Mouse (Mus musculus) large intestine, adult 2 months (tissue): ENCODE measurements around the gene Tssc4. TPM values are rescaled to one million over a fixed set of nuclear protein-coding genes. Genes with fewer than 3 reads are reported as not detected.
A peak's percentile ranks its signal among the peaks of the same experiment; 100 is the strongest.

Experiments used
- DNase-seq: peaks from one replicate; pipeline ENCODE4 v3.0.0-alpha.2; 2012; ENCODE audit warnings: low read depth, low spot score
- WGBS: fragments of 180-500 bp; shearing (Covaris S2); methylation state at CpG from one replicate; pipeline ENCODE4 v1.1.7; 2018; 5-methylcytosine and 5-hydroxymethylcytosine counted together
- polyA plus RNA-seq: library from polyadenylated mRNA; depleted of rRNA; stranded (reverse); fragments of >200 nt; gene quantifications from 2 replicates; pipeline ENCODE4 v1.2.3, GENCODE M21; 2012

Gene Tssc4
- polyA plus RNA-seq, 1 experiment: 72.9 TPM

DNA sequence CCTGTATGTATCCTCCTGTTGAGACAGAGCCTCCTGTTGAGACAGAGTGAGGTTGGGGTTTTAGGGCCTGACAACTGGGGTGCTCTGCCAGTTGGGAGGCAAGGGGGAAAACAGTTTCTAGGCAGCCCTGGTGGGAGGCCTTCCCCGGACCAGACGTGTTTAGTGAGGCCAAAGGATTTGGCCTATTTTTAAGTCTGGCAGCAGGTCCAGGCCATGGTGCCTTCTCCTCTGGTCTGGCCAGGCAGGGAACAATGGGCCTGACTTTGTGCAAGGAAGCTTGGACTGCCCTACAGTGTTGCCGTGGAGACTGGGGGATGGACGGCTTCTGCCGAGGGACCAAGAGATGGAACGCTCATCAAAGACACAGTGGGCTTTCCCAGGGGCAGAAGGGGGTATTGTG lies 4.8 kb upstream of the Tssc4 start:
- 74% methylated on average over 6 of the region's 6 CpGs for WGBS
- no peak for DNase-seq

DNA sequence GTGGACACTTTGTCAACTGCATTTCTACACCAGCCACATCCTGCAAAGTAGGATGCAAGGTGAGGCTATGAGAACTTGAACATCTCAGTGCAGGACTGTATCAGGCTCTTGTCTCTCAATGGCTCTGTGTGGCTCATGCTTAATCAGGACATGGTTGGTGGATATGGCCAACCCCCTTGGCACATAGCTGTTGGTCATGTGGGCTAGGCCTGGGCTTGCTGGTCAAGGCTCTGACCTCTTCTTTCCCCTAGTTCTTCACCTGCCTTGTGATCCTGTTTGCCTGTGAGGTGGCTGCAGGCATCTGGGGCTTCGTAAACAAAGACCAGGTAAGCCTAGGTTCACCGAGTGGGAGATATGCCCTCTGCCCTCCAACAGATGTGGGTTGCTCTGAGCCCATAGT lies 3.4 kb upstream of the Tssc4 start:
- no peak for DNase-seq

GRCm38 (mm10) chr7:143067469-143067868 lies 1.6 kb upstream of the Tssc4 start:
- DNase-seq: no peak
- WGBS: 70% methylated on average over 2 of the region's 2 CpGs

More for the DNA sequence above, 3.4 kb upstream of the Tssc4 start:
- 91% methylated on average over 2 of the region's 2 CpGs for WGBS

- WGBS: 76% methylated on average over 3 of the region's 3 CpGs
- DNase-seq: no peak
Observed at GRCm38 (mm10) chr7:143067897-143068296, 1.2 kb upstream of the Tssc4 start.

GRCm38 (mm10) chr7:143068316-143068881 lies 650 bp upstream of the Tssc4 start:
- DNase-seq: no peak
- 52% methylated on average over 13 of the region's 13 CpGs for WGBS

- 5% methylated on average over 30 of the region's 30 CpGs for WGBS
- DNase-seq: no peak
Observed at GRCm38 (mm10) chr7:143069751-143070400, 827 bp downstream of the Tssc4 start.

- 86% methylated on average over 10 of the region's 10 CpGs for WGBS
- no peak for DNase-seq
Observed at GRCm38 (mm10) chr7:143070506-143071070, 1.5 kb downstream of the Tssc4 start.

GRCm38 (mm10) chr7:143072605-143073004 lies 3.6 kb downstream of the Tssc4 start:
- 89% methylated on average over 5 of the region's 5 CpGs for WGBS
- no peak for DNase-seq

DNA sequence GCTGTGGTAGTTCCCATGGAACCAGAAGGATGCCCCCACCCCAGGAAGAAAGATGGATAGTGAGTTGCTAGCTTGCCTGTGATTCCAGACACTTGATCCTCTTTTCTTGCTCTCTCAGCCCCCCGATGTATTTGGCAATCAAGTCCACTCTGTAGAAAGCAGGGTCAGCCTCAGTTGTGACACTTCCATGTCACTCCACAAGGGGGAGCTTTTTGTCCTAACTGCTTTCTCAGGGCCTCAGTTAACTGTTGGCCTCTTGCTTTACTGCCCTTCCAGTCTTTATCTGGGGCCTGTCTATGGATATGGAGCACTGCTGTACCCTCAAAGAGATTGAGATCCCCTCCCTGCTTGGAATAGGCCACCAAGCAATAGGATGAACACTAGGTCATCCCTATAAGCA lies 4.0 kb downstream of the Tssc4 start:
- DNase-seq: no peak
- WGBS: 71% methylated on average over 1 of the region's 1 CpGs

DNA sequence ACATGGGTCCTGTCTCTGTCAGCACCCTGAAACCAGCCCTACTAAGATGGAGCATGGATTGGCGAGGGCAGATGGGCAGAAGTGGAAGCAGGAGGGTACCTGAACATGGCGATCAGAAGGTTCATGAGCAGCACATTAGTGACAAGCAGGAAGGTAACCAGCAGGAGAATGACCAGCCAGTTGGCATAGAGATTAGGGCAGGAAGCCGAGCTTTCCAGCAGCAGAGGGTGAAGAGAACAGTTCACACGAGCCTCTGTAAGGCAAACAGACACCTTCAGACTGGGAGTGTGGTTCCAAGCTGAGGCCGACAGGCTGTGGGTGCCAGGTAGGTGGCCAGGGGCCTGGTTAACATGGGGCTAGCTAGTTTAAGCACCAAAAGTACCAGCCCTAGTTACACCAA lies 6.3 kb downstream of the Tssc4 start:
- no peak for DNase-seq
- 77% methylated on average over 5 of the region's 5 CpGs for WGBS

DNA sequence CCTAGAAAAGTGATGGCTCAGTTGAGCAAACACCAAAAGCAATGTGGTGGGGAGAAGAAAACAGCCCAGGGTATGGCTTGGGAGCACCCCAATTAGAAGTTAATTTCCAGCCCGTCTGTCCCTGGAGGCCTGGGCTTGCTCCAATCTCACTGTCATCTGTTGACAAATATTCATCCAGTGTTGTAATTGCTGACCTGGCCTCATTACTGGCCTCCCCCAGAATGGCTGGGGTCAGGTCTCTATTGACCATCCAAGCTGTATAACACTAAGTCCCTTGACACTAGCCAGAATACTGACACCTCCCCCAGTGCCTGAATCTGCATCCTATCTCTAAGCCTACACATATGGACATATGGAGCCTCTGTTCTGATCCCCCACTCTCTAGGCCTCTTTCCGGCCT lies 8.3 kb downstream of the Tssc4 start:
- DNase-seq: no peak
- WGBS: 92% methylated on average over 2 of the region's 2 CpGs

DNA sequence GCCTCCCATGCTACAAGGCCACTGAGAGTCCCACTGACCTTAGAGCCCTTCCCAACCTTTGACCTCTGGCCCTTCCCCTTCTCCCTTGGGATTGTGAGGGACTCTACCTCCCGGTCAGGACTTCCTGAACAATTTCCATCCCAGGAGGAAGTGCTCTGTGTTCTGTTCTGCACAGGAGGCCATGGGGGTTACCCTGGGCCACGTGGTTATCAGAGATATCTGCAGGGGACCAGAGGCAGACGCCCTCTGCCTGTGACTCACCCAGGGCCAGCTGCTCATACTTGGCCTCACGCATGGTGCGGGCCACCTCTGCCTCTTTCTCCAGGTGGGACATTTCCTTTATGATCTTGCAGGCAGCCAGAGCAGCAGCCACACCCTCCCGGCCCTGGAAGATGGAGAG lies 13.0 kb downstream of the Tssc4 start:
- DNase-seq: no peak
- WGBS: 45% methylated on average over 6 of the region's 6 CpGs

GRCm38 (mm10) chr7:143083708-143084107 lies 14.7 kb downstream of the Tssc4 start:
- 86% methylated on average over 2 of the region's 2 CpGs for WGBS
- no peak for DNase-seq

GRCm38 (mm10) chr7:143086366-143086765 lies 17.3 kb downstream of the Tssc4 start:
- no peak for DNase-seq
- WGBS: 57% methylated on average over 2 of the region's 2 CpGs

DNA sequence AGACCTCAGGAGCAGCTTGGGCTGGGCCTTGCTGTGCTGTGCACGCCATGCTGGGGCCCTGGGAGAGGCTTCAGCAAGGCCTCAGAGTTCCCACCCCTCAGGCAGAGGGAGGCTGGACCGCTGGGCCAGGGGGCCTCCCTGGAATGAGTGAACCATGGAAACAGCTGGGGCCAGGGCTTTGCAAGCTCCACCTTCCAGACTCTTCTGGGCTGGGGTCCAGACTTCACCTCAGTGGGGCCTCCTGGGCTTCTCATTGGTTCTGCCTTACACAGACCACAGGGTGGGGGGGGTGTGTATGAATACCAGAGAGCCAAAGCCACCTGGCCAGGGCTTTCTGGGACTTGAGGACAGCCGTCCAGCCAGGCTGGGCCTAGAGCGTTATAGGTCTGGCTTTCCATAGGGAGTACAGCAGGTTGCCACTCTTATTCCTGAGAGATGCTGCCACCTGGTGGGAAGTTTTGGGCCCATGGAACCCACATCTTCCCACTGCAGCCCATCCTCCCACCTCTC lies 18.1 kb downstream of the Tssc4 start:
- WGBS: 62% methylated on average over 4 of the region's 4 CpGs
- DNase-seq: no peak

- no peak for DNase-seq
- WGBS: 60% methylated on average over 3 of the region's 3 CpGs
Observed at GRCm38 (mm10) chr7:143093847-143094246, 24.8 kb downstream of the Tssc4 start.

- no peak for DNase-seq
- 42% methylated on average over 10 of the region's 10 CpGs for WGBS
Observed at GRCm38 (mm10) chr7:143094592-143095553, 25.8 kb downstream of the Tssc4 start, which contains the start of gene Trpm5. Gene Trpm5, minus strand, starts transcription at chr7:143094642.

- 17% methylated on average over 1 of the region's 1 CpGs for WGBS
- no peak for DNase-seq
Observed at GRCm38 (mm10) chr7:143095554-143095907, 26.5 kb downstream of the Tssc4 start.

GRCm38 (mm10) chr7:143100759-143101158 lies 31.7 kb downstream of the Tssc4 start:
- no peak for DNase-seq
- 47% methylated on average over 4 of the region's 4 CpGs for WGBS

DNA sequence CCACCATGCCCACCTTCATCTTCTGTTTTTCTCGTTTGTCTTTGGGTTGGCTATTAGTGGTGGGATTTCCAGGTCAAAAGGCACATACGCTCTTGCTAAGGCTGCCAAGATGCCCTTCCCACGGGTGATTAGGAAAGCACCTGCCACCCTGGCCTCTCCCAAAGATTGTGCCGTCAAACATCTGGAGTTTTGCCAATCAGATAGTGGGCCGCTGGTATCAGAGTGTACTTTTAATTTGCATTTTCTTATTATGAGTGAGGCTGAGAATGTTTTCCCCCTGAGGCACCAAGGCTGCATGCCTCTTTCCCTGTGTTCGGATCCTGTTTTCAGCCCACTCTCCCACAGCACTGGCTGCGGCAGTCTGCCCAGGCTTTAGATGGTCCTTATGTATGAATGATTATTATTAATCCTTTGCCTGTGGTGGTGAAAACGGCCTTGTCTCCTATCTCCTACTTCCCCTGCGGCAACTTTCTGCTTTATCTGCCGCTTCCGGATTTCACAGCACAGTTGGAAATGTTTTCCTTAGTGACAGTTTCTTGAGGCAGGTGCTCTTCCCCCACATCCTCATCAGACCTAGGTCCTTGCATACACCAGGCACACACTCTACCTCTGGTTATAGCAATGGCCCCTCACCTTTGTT lies 36.3 kb downstream of the Tssc4 start:
- 29% methylated on average over 11 of the region's 11 CpGs for WGBS
- peak; percentile 61 for DNase-seq
